Mouse (Mus musculus) heart, adult 11 months (tissue): ENCODE results near the gene Afdn.

Source experiments
- DNase-seq: peaks from one replicate; pipeline ENCODE4 v3.0.0; 2022

Gene Afdn

DNA sequence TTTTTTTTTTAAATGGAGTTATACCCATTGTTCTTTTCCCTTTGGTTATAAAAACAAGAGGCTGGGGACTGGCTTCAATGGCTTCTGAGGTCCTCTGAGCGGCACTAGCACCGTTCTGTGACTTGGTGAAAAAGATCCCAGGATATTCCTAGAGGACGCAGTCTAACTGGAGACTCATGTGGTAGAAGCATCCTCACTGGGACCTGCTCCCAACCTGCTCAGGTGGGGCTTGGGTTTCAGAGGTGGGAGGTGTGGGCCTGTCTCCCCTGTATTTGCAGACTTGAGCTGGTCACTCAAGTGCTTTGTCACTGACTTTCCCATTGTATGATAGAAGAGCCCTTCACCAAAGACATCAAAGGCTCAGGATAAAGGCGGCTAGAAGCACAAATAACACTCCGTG is 20.4 kb upstream of the Afdn start:
- DNase-seq = peak; percentile 51

DNA sequence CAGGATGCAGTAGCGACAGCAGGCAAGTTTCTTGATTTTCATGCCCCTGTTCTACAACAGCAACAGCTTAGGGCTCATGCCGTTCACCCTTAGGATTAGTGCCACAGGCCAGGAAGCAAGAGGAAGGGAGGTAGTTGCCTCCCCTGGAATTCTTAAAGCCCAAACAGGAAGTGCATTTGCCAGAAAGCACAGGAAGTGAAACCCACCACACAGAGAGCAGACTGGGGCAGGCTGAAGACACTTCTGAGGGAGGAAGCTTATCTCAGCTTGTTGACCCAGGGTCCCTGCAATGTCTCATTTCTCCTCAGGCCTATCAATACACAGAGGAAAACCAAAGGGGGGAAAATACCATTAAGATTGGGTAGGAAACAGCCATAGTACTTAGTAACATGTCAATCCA is 19.5 kb upstream of the Afdn start:
- DNase-seq = peak; percentile 95

DNA sequence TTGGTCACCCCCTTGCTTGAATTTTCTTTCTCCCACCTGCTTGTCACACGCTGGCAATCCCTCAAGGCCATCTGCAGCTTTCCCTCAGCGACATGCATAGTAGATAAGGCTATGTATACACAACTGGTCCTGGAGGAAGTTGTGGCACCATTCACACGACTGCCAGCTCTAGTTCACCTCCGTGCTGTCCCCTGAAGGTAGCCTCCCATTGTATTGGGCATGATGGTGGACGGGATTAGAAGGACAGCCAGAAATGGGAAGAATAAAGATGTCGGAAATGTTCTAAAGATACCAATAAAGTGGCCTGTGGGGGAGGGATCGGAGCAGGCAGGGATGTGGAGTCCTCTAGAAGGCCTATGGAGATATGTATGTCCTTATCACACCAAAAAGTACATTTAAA is 18.7 kb upstream of the Afdn start:
- peak; percentile 80 for DNase-seq

GRCm38 (mm10) chr17:13742334-13742733 is 18.0 kb upstream of the Afdn start:
- no peak for DNase-seq

GRCm38 (mm10) chr17:13742941-13743708 is 17.2 kb upstream of the Afdn start:
- peak; percentile 82 for DNase-seq

GRCm38 (mm10) chr17:13743709-13744079 is 16.6 kb upstream of the Afdn start:
- peak; percentile 83 for DNase-seq

DNA sequence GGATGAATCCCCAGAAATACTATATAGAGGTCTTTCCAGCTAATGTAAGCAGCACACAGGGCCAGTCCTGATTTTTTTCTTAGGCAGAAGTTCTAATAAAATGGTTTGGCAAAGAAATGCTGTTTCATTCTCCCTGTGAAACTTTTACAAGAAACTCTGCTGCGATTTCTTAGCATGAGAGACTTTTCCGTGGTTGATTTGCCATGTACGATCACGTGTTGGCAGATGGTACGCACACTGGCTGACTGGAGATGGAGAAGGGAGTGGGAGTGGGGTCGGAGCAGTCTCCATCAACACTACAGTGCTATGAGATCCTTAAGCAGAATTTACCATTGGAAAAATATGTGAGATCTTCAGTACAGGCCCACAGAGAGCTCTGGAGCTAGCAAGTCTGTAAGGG is 16.1 kb upstream of the Afdn start:
- DNase-seq = peak; percentile 37

GRCm38 (mm10) chr17:13744824-13745223 is 15.5 kb upstream of the Afdn start:
- DNase-seq = peak; percentile 89

GRCm38 (mm10) chr17:13745373-13745772 is 15.0 kb upstream of the Afdn start:
- peak; percentile 84 for DNase-seq

DNA sequence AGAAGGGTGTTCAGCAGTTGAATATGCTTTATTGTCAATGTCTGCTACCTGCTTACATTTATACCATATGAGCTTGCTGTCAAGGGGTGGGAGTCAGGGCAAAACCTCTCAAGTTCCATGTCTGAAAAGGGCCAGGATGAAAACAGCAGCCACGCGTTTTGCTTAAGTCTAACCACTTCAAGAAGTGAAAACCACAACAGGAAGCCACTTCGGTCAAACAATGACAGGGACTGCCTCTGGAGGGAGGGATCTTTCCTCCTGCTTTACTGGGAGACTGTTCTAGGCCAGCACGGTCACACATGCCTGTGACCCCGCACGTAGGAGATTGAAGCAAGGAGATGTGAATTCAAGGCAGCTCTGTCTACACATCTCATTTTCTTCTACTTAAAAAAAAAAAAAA is 14.0 kb upstream of the Afdn start:
- DNase-seq = peak; percentile 90

GRCm38 (mm10) chr17:13747681-13748080 is 12.7 kb upstream of the Afdn start:
- DNase-seq = peak; percentile 67

GRCm38 (mm10) chr17:13749027-13749426 is 11.3 kb upstream of the Afdn start:
- peak; percentile 71 for DNase-seq

DNA sequence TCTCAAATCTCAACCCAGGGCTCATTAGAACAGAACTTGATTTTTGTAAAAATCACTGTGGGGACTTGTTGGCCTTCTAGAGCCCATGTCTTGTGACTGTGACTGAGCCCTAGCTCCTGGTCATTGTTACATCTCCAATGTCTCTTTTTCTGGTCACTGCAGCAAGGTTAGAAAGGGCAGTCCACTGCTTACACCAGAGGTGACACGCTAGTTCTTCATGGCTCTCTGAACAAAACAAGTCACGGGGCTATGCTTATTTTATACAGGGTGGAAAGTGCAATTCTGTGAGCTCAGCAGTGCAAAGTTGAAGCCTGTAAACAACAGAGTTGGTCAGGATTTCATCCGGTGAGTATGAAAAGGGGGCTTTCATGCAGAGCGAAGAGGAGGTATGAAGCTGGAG is 6.4 kb upstream of the Afdn start:
- DNase-seq = peak; percentile 65

- DNase-seq = peak; percentile 84
These were observed 5.4 kb upstream of the Afdn start for GRCm38 (mm10) chr17:13754940-13755339.

- peak; percentile 36 for DNase-seq
These were observed 1.8 kb upstream of the Afdn start for GRCm38 (mm10) chr17:13758586-13758985.

DNA sequence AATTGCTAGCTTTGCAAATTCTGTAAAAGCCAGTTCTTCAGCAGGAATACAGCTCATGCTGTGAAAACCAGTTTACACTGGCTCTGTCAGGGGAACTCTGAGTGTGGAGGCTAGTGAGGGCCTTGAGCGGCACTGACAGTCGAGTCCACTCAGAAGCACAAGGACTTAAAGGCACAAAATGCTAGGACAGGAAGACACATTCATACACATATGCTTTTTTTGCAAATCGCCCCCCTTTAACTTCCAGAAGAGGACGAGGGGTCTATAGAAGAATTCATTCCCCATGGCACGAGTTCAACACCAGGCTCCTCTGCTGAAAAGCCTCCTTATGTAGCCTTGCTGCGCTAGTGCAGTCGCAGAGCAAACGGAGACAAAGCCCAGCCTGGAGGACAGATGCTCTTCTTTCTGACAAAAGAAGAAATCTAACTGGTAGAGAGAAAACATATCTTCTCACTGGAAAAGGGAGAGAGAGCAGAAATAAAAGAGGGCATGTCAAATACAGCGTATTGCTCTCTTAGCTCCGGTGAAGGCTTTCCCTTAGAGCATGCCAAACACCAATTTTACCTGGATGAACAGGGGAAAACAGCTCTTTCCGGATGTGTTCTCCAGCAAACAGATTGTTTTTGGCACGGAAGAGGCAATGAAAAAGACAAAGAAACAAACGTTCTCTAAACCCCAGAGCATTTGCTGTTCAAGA is 1.0 kb upstream of the Afdn start:
- DNase-seq = peak; percentile 81

GRCm38 (mm10) chr17:13760675-13761178 is 388 bp downstream of the Afdn start:
- peak; percentile 96 for DNase-seq

DNA sequence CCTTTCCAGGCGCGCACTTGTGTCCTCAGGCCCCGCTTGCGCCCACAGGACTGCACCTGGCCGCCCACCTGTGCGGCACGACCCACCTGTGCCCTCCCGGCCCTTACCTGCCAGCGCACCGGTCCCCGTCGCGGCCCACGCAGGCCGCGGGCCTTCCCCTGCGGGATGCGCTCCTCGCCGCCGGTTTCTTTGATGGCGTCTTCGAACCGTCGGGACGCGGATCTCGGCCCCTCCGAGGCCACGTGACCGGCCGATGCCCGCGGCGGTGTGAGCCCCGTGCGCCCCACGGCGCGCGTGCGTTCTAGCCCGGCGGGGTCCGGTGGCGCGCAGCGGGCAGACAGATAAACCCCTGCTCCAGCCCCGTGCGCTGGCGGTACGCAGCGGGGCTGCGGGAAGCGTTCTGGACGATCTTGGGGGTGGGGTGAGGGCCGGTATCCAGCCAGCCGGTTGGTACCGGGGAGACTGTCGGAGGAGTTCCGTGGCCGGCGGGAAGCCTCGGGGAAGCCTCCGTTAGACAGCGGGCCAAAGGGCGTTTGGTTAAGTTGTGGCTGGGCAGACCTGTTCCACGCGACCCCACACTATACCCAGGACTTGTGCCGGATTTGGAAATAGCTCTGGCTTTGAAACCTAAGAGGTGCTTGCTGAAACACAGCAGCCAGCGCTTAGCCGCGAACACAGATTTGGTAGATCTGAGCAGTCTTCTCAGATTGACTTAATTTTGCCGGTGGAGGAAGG is 1.0 kb downstream of the Afdn start, which contains the start of gene Tcte2:
TSS of gene Tcte2 (minus strand) at position 647 of the 735 bp plus-strand sequence.
- DNase-seq = peak; percentile 97

DNA sequence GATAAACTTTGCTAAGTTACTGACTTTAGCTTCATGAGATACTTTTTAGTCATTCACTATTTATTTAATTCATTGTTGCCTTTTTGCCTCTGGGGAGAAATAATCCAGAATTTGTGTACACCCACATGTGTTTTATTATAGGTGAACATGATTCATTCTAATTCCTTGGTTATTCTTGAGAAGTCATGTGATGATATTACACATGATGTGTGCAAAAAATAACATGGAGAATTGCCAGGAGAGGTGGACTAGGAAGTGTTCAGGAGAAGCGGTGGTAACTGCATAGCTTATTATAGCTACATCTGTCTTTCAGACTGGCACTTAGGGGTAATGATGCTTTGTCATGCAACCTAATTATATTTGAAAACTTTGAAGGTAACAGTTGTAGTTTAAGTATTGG is 3.5 kb downstream of the Afdn start:
- DNase-seq = no peak

DNA sequence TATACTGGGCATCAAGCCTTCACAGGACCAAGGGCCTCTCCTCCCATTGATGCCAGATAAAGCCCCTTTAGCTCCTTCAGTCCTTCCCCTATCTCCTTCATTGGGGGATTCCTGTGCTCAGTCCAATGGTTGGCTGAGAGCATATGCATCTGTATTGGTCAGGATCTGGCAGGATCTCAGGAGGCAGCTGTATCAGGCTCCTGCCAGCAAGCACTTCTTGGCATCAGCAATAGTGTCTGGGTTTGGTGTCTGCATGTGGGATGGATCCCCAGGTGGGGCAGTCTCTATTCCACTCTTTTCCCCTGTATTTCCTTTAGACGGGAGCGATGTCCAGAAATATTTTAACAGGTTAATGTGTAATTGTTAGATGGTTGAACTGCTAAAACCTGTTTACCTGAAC is 4.6 kb downstream of the Afdn start:
- DNase-seq = peak; percentile 86

GRCm38 (mm10) chr17:13768531-13768930 is 8.2 kb downstream of the Afdn start:
- DNase-seq = peak; percentile 63

DNA sequence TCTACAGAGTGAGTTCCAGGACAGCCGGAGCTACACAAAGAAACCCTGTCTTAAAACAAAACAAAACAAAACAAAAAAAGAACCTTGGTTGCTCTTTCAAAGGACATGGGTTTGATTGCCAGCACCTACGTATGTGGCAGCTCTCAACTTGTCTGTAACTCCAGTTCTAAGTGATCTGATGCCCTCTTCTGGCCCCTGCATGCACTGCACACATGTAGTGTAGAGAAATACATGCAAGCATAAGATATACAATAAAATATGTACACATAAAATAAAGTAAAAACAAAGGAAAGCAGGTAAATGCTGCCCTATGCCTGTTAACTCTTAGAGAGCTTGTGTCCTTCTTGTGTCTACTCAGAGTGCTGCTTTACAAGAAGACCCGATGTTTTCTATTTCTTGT is 8.9 kb downstream of the Afdn start:
- DNase-seq = peak; percentile 53

GRCm38 (mm10) chr17:13777676-13778075 is 17.3 kb downstream of the Afdn start:
- DNase-seq = no peak
